Mouse (Mus musculus): ENCODE results near the gene Lyplal1. TPM values are rescaled to one million over a fixed set of nuclear protein-coding genes. Genes with fewer than 3 reads are reported as not detected.

The Lyplal1 gene
- polyA plus RNA-seq, 1 experiment from 2014 or later, result 19.6 TPM

- H3K27me3 ChIP-seq, result no peaks in the 10 kb centered on the region
- H3K4me1 ChIP-seq, result peaks cover 4% of the 10 kb centered on the region
- ATAC-seq (ENCODE audit: low FRiP score), result no peak
- H3K36me3 ChIP-seq, result no peaks in the 10 kb centered on the region
- no peak overlapping the region for H3K27ac ChIP-seq
- H3K9ac ChIP-seq, result no peak overlapping the region
- WGBS, result 37% methylated on average over 5 of the region's 5 CpGs
- H3K4me2 ChIP-seq (replicated peaks), result no peak overlapping the region
- no peaks in the 10 kb centered on the region for H3K9me3 ChIP-seq (replicated peaks)
- no peak overlapping the region for H3K4me3 ChIP-seq
Measured at GRCm38 (mm10) chr1:186119856-186120255, 2.7 kb upstream of the Lyplal1 start.

DNA sequence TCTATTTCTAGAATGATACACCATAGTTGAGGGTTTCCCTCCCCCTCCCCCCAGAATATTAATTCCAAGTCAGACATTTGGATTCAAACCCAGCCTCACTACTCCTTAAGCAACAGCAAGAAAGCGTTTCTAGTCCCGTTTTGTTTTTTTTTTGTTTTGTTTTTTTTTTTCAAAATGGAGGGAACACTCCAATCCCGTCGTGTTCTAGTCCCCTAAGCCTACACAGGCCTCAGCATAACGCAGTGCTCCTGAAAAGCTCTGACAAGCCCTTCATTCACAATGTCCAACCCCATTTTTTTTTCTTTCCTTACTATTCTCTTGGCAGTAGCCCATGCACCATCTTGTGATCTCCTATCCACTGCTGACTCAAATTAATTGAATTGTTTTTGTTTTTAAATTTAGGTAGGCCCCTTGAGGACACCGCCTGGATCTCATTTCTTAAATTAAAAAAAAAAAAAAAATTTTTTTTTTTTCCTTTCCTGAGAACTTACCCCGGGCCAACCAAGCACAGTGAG is 967 bp downstream of the Lyplal1 start:
- H3K4me2 ChIP-seq (replicated peaks), result peak overlapping the region; percentile 76
- no peak overlapping the region for H3K27ac ChIP-seq
- no peaks in the 10 kb centered on the region; the same call in 1 of the 2 replicates for H3K9me3 ChIP-seq (replicated peaks)
- no peak overlapping the region for H3K9ac ChIP-seq
- peak overlapping the region; percentile 67; the same call in 1 of the 2 replicates for H3K4me3 ChIP-seq
- peaks cover 8% of the 10 kb centered on the region; the same call in 1 of the 2 replicates for H3K36me3 ChIP-seq
- ATAC-seq (ENCODE audit: low FRiP score), result no peak
- WGBS, result 75% methylated on average over 7 of the region's 7 CpGs
- peaks cover 4% of the 10 kb centered on the region for H3K4me1 ChIP-seq
- no peaks in the 10 kb centered on the region for H3K27me3 ChIP-seq

- H3K36me3 ChIP-seq, result no peaks in the 10 kb centered on the region
- no peak overlapping the region for H3K27ac ChIP-seq
- no peak overlapping the region for H3K4me2 ChIP-seq (replicated peaks)
- WGBS, result 93% methylated on average over 8 of the region's 8 CpGs
- no peaks in the 10 kb centered on the region for H3K27me3 ChIP-seq
- H3K9me3 ChIP-seq (replicated peaks), result no peaks in the 10 kb centered on the region
- ATAC-seq (ENCODE audit: low FRiP score), result no peak
- no peak overlapping the region for H3K9ac ChIP-seq
- no peaks in the 10 kb centered on the region for H3K4me1 ChIP-seq
- H3K4me3 ChIP-seq, result no peak overlapping the region
Measured at GRCm38 (mm10) chr1:186102313-186102712, 14.8 kb downstream of the Lyplal1 start.

GRCm38 (mm10) chr1:186066266-186066897 is 50.7 kb downstream of the Lyplal1 start:
- Histone ChIP-seq H3K4me3 (no peak overlapping the region), H3K9ac (no peak overlapping the region), H3K27ac (no peak overlapping the region), H3K4me1 (no peaks in the 10 kb centered on the region), H3K36me3 (no peaks in the 10 kb centered on the region), H3K27me3 (no peaks in the 10 kb centered on the region), H3K4me2 (replicated peaks) (no peak overlapping the region), H3K9me3 (replicated peaks) (0 out of 2 replicates have a peak, but pooled peaks cover 2% of the 10 kb centered on the region)
- WGBS, result 87% methylated on average over 2 of the region's 2 CpGs
- ATAC-seq (ENCODE audit: low FRiP score), result no peak

- H3K4me1 ChIP-seq, result no peaks in the 10 kb centered on the region
- no peak overlapping the region for H3K4me3 ChIP-seq
- no peak overlapping the region for H3K9ac ChIP-seq
- H3K27ac ChIP-seq, result no peak overlapping the region
- no peak overlapping the region for H3K4me2 ChIP-seq (replicated peaks)
- no peaks in the 10 kb centered on the region for H3K27me3 ChIP-seq
- H3K36me3 ChIP-seq, result no peaks in the 10 kb centered on the region
- WGBS, result 87% methylated on average over 2 of the region's 2 CpGs
- no peak for ATAC-seq (ENCODE audit: low FRiP score)
- H3K9me3 ChIP-seq (replicated peaks), result no peaks in the 10 kb centered on the region
Measured at GRCm38 (mm10) chr1:186060041-186060440, 57.1 kb downstream of the Lyplal1 start.

GRCm38 (mm10) chr1:186054227-186054626 is 62.9 kb downstream of the Lyplal1 start:
- Histone ChIP-seq H3K4me1 (no peaks in the 10 kb centered on the region; the same call in 1 of the 2 replicates), H3K4me3 (no peak overlapping the region), H3K9ac (no peak overlapping the region), H3K27ac (no peak overlapping the region), H3K36me3 (no peaks in the 10 kb centered on the region), H3K9me3 (replicated peaks) (no peaks in the 10 kb centered on the region), H3K27me3 (no peaks in the 10 kb centered on the region), H3K4me2 (replicated peaks) (no peak overlapping the region)
- WGBS, result 85% methylated on average over 7 of the region's 7 CpGs
- ATAC-seq (ENCODE audit: low FRiP score), result no peak

DNA sequence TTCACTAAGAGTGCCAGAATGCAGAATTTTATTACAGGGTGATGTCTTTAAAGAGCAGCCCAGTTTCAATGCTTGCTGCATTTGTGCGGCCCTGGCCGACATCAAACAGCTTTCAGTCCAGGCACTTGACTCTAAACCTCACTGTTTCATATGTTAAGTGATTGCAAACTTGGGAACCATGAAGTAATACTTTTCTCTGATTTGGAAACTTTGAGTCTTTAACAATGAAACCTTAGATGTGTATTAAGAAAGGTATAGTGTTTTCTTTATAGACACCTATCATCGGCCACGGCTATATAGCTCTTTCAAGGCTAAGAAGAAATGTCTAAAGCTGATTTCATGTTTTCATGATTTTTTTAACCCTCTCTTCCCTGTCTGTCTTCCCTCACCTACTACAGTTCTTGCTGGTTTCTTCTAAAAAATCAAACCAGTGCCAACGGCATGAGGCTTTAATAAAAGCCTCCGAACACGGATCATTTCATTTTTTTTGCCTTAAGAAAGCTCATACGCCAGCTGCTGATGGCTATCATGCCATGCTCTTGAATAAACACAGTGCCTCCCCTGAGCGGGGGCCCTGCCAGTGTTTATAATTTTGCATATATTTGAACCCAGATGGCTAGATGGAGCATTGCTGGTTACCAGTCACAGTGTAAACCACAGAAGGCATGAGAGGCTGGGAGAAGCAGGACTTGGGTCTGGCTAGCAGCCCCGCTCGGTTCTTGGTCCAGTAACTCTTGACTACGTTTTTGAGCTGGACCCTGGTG is 63.6 kb downstream of the Lyplal1 start:
- H3K4me1 ChIP-seq, result no peaks in the 10 kb centered on the region; the same call in 1 of the 2 replicates
- WGBS, result 83% methylated on average over 12 of the region's 12 CpGs
- no peaks in the 10 kb centered on the region for H3K9me3 ChIP-seq (replicated peaks)
- no peak overlapping the region for H3K4me2 ChIP-seq (replicated peaks)
- no peak overlapping the region for H3K27ac ChIP-seq
- no peak for ATAC-seq (ENCODE audit: low FRiP score)
- no peak overlapping the region for H3K9ac ChIP-seq
- H3K27me3 ChIP-seq, result no peaks in the 10 kb centered on the region
- no peaks in the 10 kb centered on the region for H3K36me3 ChIP-seq
- H3K4me3 ChIP-seq, result no peak overlapping the region

- H3K36me3 ChIP-seq, result no peaks in the 10 kb centered on the region
- H3K4me3 ChIP-seq, result no peak overlapping the region
- no peak overlapping the region for H3K9ac ChIP-seq
- H3K4me2 ChIP-seq (replicated peaks), result no peak overlapping the region
- no peaks in the 10 kb centered on the region for H3K27me3 ChIP-seq
- 83% methylated on average over 11 of the region's 11 CpGs for WGBS
- H3K9me3 ChIP-seq (replicated peaks), result no peaks in the 10 kb centered on the region
- H3K27ac ChIP-seq, result no peak overlapping the region
- no peak for ATAC-seq (ENCODE audit: low FRiP score)
- H3K4me1 ChIP-seq, result no peaks in the 10 kb centered on the region
Measured at GRCm38 (mm10) chr1:186043709-186044452, 73.2 kb downstream of the Lyplal1 start.

GRCm38 (mm10) chr1:186041841-186042240 is 75.3 kb downstream of the Lyplal1 start:
- H3K9me3 ChIP-seq (replicated peaks), result no peaks in the 10 kb centered on the region
- no peak overlapping the region for H3K4me3 ChIP-seq
- H3K27me3 ChIP-seq, result no peaks in the 10 kb centered on the region
- H3K9ac ChIP-seq, result no peak overlapping the region
- ATAC-seq (ENCODE audit: low FRiP score), result no peak
- no peak overlapping the region for H3K27ac ChIP-seq
- H3K4me2 ChIP-seq (replicated peaks), result no peak overlapping the region
- H3K4me1 ChIP-seq, result no peaks in the 10 kb centered on the region
- H3K36me3 ChIP-seq, result no peaks in the 10 kb centered on the region
- WGBS, result 76% methylated on average over 1 of the region's 1 CpGs

Data from hindbrain, embryonic 12.5 days (tissue).